Mouse (Mus musculus): Measurements from ENCODE around the gene Ssbp3.

DNA sequence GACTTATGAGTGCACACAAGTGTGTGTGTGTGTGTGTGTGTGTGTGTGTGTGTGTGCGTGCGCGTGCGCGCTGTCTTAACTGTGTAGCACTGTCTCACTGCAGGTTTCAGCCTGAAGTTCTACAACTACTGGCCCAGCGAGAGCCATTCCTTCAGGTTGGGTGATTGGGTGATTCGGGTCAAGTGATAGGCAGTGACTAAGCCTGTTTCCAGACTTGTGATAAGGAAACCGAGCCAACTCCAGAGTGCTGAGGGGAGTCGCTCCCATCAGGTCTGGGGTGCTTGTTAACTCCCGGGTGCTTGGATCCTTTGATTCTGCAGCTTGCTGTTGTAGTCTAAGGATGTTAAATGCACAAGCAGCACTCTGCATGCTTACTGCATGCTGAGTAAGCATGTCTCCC lies 14.4 kb downstream of the Ssbp3 start:
- TF ChIP-seq POLR2A (IDR thresholded peaks at IDR 0.05; ENCODE audit: low read depth, low read length), result no peak
- TF ChIP-seq CTCF (IDR thresholded peaks at IDR 0.05; ENCODE audit: extremely low read depth, insufficient read depth, insufficient read length, insufficient replicate concordance), result no peak

Data from spleen, adult 2 months (tissue).